Mouse (Mus musculus) bone marrow, adult 2 months (tissue): ENCODE results near the gene Klrg2.

Source experiments
- CTCF ChIP-seq: fragments of 200-500 bp; IDR thresholded peaks from 2 replicates; pipeline ENCODE4 v1.5.1; 2011; ENCODE audit warnings: low read length, control low read depth; ENCODE audit not compliant: control insufficient read depth, insufficient read depth
- POLR2A ChIP-seq: fragments of 200-500 bp; IDR thresholded peaks from 2 replicates; pipeline ENCODE4 v1.6.1; 2011; ENCODE audit warnings: low read depth, mild to moderate bottlenecking, control low read depth, low read length, borderline replicate concordance; ENCODE audit not compliant: control insufficient read depth

GRCm38 (mm10) chr6:38662714-38663615 is 25.9 kb upstream of the Klrg2 start, which contains the start of gene Clec2l:
- no peak for TF ChIP-seq CTCF
- TF ChIP-seq POLR2A, result no peak
